Mouse (Mus musculus): Measurements from ENCODE around the gene Gdf9.
A peak's percentile ranks its signal among the peaks of the same experiment; 100 is the strongest.
"Not testable (repeated sequence)": the region's sequence is repeated elsewhere in the genome, so short reads cannot be mapped to it uniquely, and the experiment has no call there.

The Gdf9 gene

GRCm38 (mm10) chr11:53430670-53431346 lies at the start of gene Gdf9, which contains the start of gene Uqcrq:
Gene Gdf9 (plus strand): TSS chr11:53431023.
Gene Uqcrq (minus strand): TSS chr11:53430831.
- peak; percentile 99 for DNase-seq

GRCm38 (mm10) chr11:53383758-53384428 lies 46.9 kb upstream of the Gdf9 start:
- no peak for DNase-seq

GRCm38 (mm10) chr11:53393856-53394255 lies 37.0 kb upstream of the Gdf9 start:
- DNase-seq: no peak

GRCm38 (mm10) chr11:53403638-53404037 lies 27.2 kb upstream of the Gdf9 start:
- DNase-seq: no peak

GRCm38 (mm10) chr11:53411738-53412137 lies 19.1 kb upstream of the Gdf9 start:
- DNase-seq: no peak

GRCm38 (mm10) chr11:53413871-53414270 lies 17.0 kb upstream of the Gdf9 start:
- DNase-seq: no peak

GRCm38 (mm10) chr11:53418048-53418447 lies 12.8 kb upstream of the Gdf9 start:
- DNase-seq: no peak

GRCm38 (mm10) chr11:53423036-53423435 lies 7.8 kb upstream of the Gdf9 start, which contains the start of gene Leap2:
Gene Leap2 (minus strand): TSS chr11:53423170.
- DNase-seq: no peak

GRCm38 (mm10) chr11:53424826-53425225 lies 6.0 kb upstream of the Gdf9 start:
- no peak for DNase-seq

GRCm38 (mm10) chr11:53425251-53425650 lies 5.6 kb upstream of the Gdf9 start:
- no peak for DNase-seq

GRCm38 (mm10) chr11:53425711-53426255 lies 5.0 kb upstream of the Gdf9 start:
- DNase-seq: no peak

GRCm38 (mm10) chr11:53426914-53427313 lies 3.9 kb upstream of the Gdf9 start:
- DNase-seq: not testable (repeated sequence)

GRCm38 (mm10) chr11:53427993-53428715 lies 2.7 kb upstream of the Gdf9 start:
- no peak for DNase-seq

- DNase-seq: no peak
Measured at GRCm38 (mm10) chr11:53428716-53429057, 2.1 kb upstream of the Gdf9 start.

GRCm38 (mm10) chr11:53429182-53429581 lies 1.6 kb upstream of the Gdf9 start:
- no peak for DNase-seq

GRCm38 (mm10) chr11:53430300-53430669 lies 538 bp upstream of the Gdf9 start:
- DNase-seq: no peak

- DNase-seq: no peak
Measured at GRCm38 (mm10) chr11:53431347-53432056, 679 bp downstream of the Gdf9 start.

GRCm38 (mm10) chr11:53433057-53433456 lies 2.2 kb downstream of the Gdf9 start:
- no peak for DNase-seq

GRCm38 (mm10) chr11:53435504-53435903 lies 4.7 kb downstream of the Gdf9 start:
- no peak for DNase-seq

GRCm38 (mm10) chr11:53436338-53436737 lies 5.5 kb downstream of the Gdf9 start:
- no peak for DNase-seq

GRCm38 (mm10) chr11:53441921-53442320 lies 11.1 kb downstream of the Gdf9 start:
- no peak for DNase-seq

GRCm38 (mm10) chr11:53443861-53444260 lies 13.0 kb downstream of the Gdf9 start:
- DNase-seq: no peak

- DNase-seq: no peak
Measured at GRCm38 (mm10) chr11:53445562-53445961, 14.7 kb downstream of the Gdf9 start.

All from right cerebral cortex, adult 18-20 months (tissue).